20 mouse cellular contexts compared by ENCODE assay signal in genomic region chr7:99248157-99248742, GRCm38 (mm10). TPM values are rescaled to one million over a fixed set of nuclear protein-coding genes. Genes with fewer than 3 reads are reported as not detected.
DNase-seq lines count a peak whose midpoint lies in the region; ATAC-seq and TF ChIP-seq lines count a peak whose summit lies in the region.
"Had no signal": no experiment of that assay in that cellular context is flagged by ENCODE, and none has a peak within 500 bp of the region (broad histone marks: within the 10 kb centered on the region; RNA-seq: fewer than 3 reads in every experiment).

No protein-coding gene starts in this region.

- no peak overlapping the region for H3K4me3 ChIP-seq in forebrain, embryonic 15.5 days
- no peak overlapping the region for H3K4me3 ChIP-seq in forebrain, embryonic 14.5 days (ENCODE audit: low read depth, low read length)
- H3K4me3 ChIP-seq in neural tube, embryonic 11.5 days (ENCODE audit: low read depth, low read length) = no peak overlapping the region
- 0 out of 2 replicates have a peak overlapping the region, but pooled peaks have one; percentile 40 for H3K4me3 ChIP-seq in limb, embryonic 14.5 days (replicated peaks; ENCODE audit: low read length)
- H3K4me3 ChIP-seq in left cerebral cortex, adult 2 months = no peak overlapping the region
- H3K4me3 ChIP-seq in liver, postnatal 0 days (ENCODE audit: low read depth, low read length) = no peak overlapping the region

- ATAC-seq in forebrain, embryonic 15.5 days (replicated peaks) = no peak
- ATAC-seq in forebrain, embryonic 14.5 days = no peak
- ATAC-seq in neural tube, embryonic 11.5 days (ENCODE audit: insufficient read depth, low FRiP score, low TSS enrichment) = no peak
- ATAC-seq in limb, embryonic 14.5 days (ENCODE audit: low FRiP score, low read depth) = peak; percentile 41; the same call in 1 of the 2 replicates
- no peak for ATAC-seq in liver, postnatal 0 days

- no peaks in the 10 kb centered on the region for H3K36me3 ChIP-seq in forebrain, embryonic 15.5 days
- no peaks in the 10 kb centered on the region for H3K36me3 ChIP-seq in forebrain, embryonic 14.5 days (ENCODE audit: control insufficient read depth, insufficient read depth, low read length)
- no peaks in the 10 kb centered on the region for H3K36me3 ChIP-seq in neural tube, embryonic 11.5 days (ENCODE audit: control insufficient read depth, insufficient read depth, low read length)
- H3K36me3 ChIP-seq in limb, embryonic 14.5 days (ENCODE audit: control insufficient read depth, insufficient read depth, low read length) = no peaks in the 10 kb centered on the region
- no peaks in the 10 kb centered on the region for H3K36me3 ChIP-seq in liver, postnatal 0 days (replicated peaks; ENCODE audit: insufficient read depth, low read length)
- H3K36me3 ChIP-seq: hindbrain, embryonic 12.5 days; liver, embryonic 13.5 days had no signal

- intact Hi-C loops in left cerebral cortex, adult 2 months (cut with DNase I) = loop anchor here (2.0 kb wide), 2 partner anchors 21 to 65 kb away; partner anchors contain the start of gene Dgat2

- DNase-seq in forebrain, embryonic 14.5 days (ENCODE audit: low spot score) = no peak
- no peak for DNase-seq in neural tube, embryonic 11.5 days (ENCODE audit: low spot score)
- no peak for DNase-seq in neural tube, embryonic 10.5 days (ENCODE audit: extremely low spot score, low spot score)
- DNase-seq in limb, embryonic 14.5 days (ENCODE audit: low spot score) = peak; percentile 32
- no peak for DNase-seq in urinary bladder, postnatal 25 days (ENCODE audit: low spot score)
- no peak for DNase-seq in left cerebral cortex, adult 2 months (ENCODE audit: extremely low spot score in 1 of 2, low spot score in 2 of 2)
- DNase-seq in liver, postnatal 0 days = no peak
- DNase-seq: adrenal gland, postnatal 25 days; cerebellum, adult 8-10 months; gastrocnemius, postnatal 14 days; heart, postnatal 10 days; kidney, adult 18-20 months; kidney, postnatal 14 days; liver, embryonic 13.5 days; right cerebral cortex, adult 18-20 months had no signal

- TF ChIP-seq EP300 in liver, postnatal 0 days (IDR thresholded peaks at IDR 0.05; ENCODE audit: low read depth) = no peak

- H3K27ac ChIP-seq in forebrain, embryonic 15.5 days (replicated peaks) = no peak overlapping the region
- no peak overlapping the region for H3K27ac ChIP-seq in forebrain, embryonic 14.5 days (ENCODE audit: low read depth, low read length)
- H3K27ac ChIP-seq in neural tube, embryonic 11.5 days (ENCODE audit: low read depth, low read length) = no peak overlapping the region
- no peak overlapping the region for H3K27ac ChIP-seq in limb, embryonic 14.5 days (replicated peaks; ENCODE audit: low read depth, low read length)
- no peak overlapping the region for H3K27ac ChIP-seq in left cerebral cortex, adult 2 months
- H3K27ac ChIP-seq in liver, postnatal 0 days (ENCODE audit: low read depth) = no peak overlapping the region
- H3K27ac ChIP-seq: hindbrain, embryonic 12.5 days; liver, embryonic 13.5 days had no signal

- WGBS in forebrain, embryonic 15.5 days = 38% methylated on average over 5 of the region's 5 CpGs
- 40% methylated on average over 5 of the region's 5 CpGs for WGBS in forebrain, embryonic 14.5 days
- 33% methylated on average over 5 of the region's 5 CpGs for WGBS in neural tube, embryonic 11.5 days
- WGBS in limb, embryonic 14.5 days = 18% methylated on average over 5 of the region's 5 CpGs
- 36% methylated on average over 5 of the region's 5 CpGs for WGBS in liver, postnatal 0 days (ENCODE audit: insufficient replicate concordance)

- no peak for TF ChIP-seq POLR2A in limb, embryonic 14.5 days (IDR thresholded peaks at IDR 0.05; ENCODE audit: borderline replicate concordance, extremely low read depth, insufficient read depth, insufficient read length)

- peak overlapping the region; percentile 58; the same call in 1 of the 2 replicates for H3K4me2 ChIP-seq in forebrain, embryonic 15.5 days (replicated peaks)
- H3K4me2 ChIP-seq in forebrain, embryonic 14.5 days (ENCODE audit: low read length) = no peak overlapping the region
- H3K4me2 ChIP-seq in neural tube, embryonic 11.5 days (ENCODE audit: low read depth) = peak overlapping the region; percentile 67
- 0 out of 2 replicates have a peak overlapping the region, but pooled peaks have one; percentile 72 for H3K4me2 ChIP-seq in limb, embryonic 14.5 days (replicated peaks; ENCODE audit: low read depth, low read length, severe bottlenecking)
- H3K4me2 ChIP-seq in liver, postnatal 0 days (ENCODE audit: low read depth, low read length) = no peak overlapping the region

- no peak for TF ChIP-seq CTCF in left cerebral cortex, adult 2 months (IDR thresholded peaks at IDR 0.05)
- no peak for TF ChIP-seq CTCF in liver, postnatal 0 days (IDR thresholded peaks at IDR 0.05; ENCODE audit: low read depth)

- H3K9ac ChIP-seq in forebrain, embryonic 15.5 days (replicated peaks) = no peak overlapping the region
- H3K9ac ChIP-seq in forebrain, embryonic 14.5 days (ENCODE audit: low read length) = no peak overlapping the region
- H3K9ac ChIP-seq in neural tube, embryonic 11.5 days (ENCODE audit: low read length) = no peak overlapping the region
- no peak overlapping the region for H3K9ac ChIP-seq in limb, embryonic 14.5 days (ENCODE audit: low read depth, low read length, severe bottlenecking)
- H3K9ac ChIP-seq in liver, postnatal 0 days (replicated peaks) = no peak overlapping the region
- H3K9ac ChIP-seq: liver, embryonic 13.5 days had no signal

- H3K4me1 ChIP-seq in forebrain, embryonic 15.5 days = peaks cover 8% of the 10 kb centered on the region
- no peaks in the 10 kb centered on the region for H3K4me1 ChIP-seq in forebrain, embryonic 14.5 days (ENCODE audit: control insufficient read depth, insufficient read depth, low read length)
- H3K4me1 ChIP-seq in neural tube, embryonic 11.5 days (ENCODE audit: control insufficient read depth, insufficient read depth, low read length) = 0 out of 2 replicates have a peak, but pooled peaks cover 3% of the 10 kb centered on the region
- 0 out of 2 replicates have a peak, but pooled peaks cover 3% of the 10 kb centered on the region for H3K4me1 ChIP-seq in limb, embryonic 14.5 days (ENCODE audit: control insufficient read depth, insufficient read depth, low read length)
- peaks cover 7% of the 10 kb centered on the region; the same call in 1 of the 2 replicates for H3K4me1 ChIP-seq in liver, postnatal 0 days (ENCODE audit: insufficient read depth)

- no peaks in the 10 kb centered on the region for H3K27me3 ChIP-seq in forebrain, embryonic 15.5 days
- H3K27me3 ChIP-seq in forebrain, embryonic 14.5 days (replicated peaks; ENCODE audit: control insufficient read depth, insufficient read depth, low read length) = 0 out of 2 replicates have a peak, but pooled peaks cover 3% of the 10 kb centered on the region
- no peaks in the 10 kb centered on the region for H3K27me3 ChIP-seq in neural tube, embryonic 11.5 days (ENCODE audit: control insufficient read depth, insufficient read depth, low read length)
- no peaks in the 10 kb centered on the region for H3K27me3 ChIP-seq in limb, embryonic 14.5 days (ENCODE audit: control insufficient read depth, insufficient read depth, low read length)
- peaks cover 4% of the 10 kb centered on the region; the same call in 1 of the 2 replicates for H3K27me3 ChIP-seq in liver, postnatal 0 days (ENCODE audit: insufficient read depth, low read length)

- H3K9me3 ChIP-seq in forebrain, embryonic 15.5 days = no peaks in the 10 kb centered on the region
- H3K9me3 ChIP-seq in forebrain, embryonic 14.5 days (replicated peaks; ENCODE audit: control insufficient read depth, low read length) = no peaks in the 10 kb centered on the region
- H3K9me3 ChIP-seq in neural tube, embryonic 11.5 days (ENCODE audit: control insufficient read depth, low read length) = no peaks in the 10 kb centered on the region
- no peaks in the 10 kb centered on the region for H3K9me3 ChIP-seq in limb, embryonic 14.5 days (ENCODE audit: control insufficient read depth, low read length)
- no peaks in the 10 kb centered on the region for H3K9me3 ChIP-seq in liver, postnatal 0 days (ENCODE audit: low read length)
- H3K9me3 ChIP-seq: hindbrain, embryonic 12.5 days; liver, embryonic 13.5 days had no signal

RNA-seq across cellular contexts. Expression of gene Mogat2, which starts 9.8 kb away (rescaled TPM):
- polyA plus RNA-seq in forebrain, embryonic 15.5 days (2015; fragmentation: Nextera tagmentation; extraction: Ambion mirVana) = 1.2 and 1.7 TPM in 2 replicates
- polyA plus RNA-seq in forebrain, embryonic 14.5 days (2014; fragmentation: Nextera tagmentation; extraction: Ambion mirVana) = 3.1 and 3.2 TPM in 2 replicates
- 10.1 and 10.3 TPM in 2 replicates for polyA plus RNA-seq in neural tube, embryonic 11.5 days (2014; fragmentation: Nextera tagmentation; extraction: Ambion mirVana)
- 2.2 and 3.6 TPM in 2 replicates for polyA plus RNA-seq in limb, embryonic 14.5 days (2012; rRNA removed)
- polyA plus RNA-seq in limb, embryonic 14.5 days (2014; fragmentation: Nextera tagmentation; extraction: Ambion mirVana) = 4.5 and 5.1 TPM in 2 replicates
- total RNA-seq in left cerebral cortex, adult 2 months (2021) = not detected
- 3.9 and 4.0 TPM in 2 replicates for polyA plus RNA-seq in liver, postnatal 0 days (2015; fragmentation: Nextera tagmentation; extraction: Ambion mirVana)
- total RNA-seq: heart, postnatal 10 days; layer of hippocampus, postnatal 10 days; left cerebral cortex, postnatal 14 days; megakaryocyte-erythroid progenitor cell, adult 5-6 weeks had no signal

RNA-seq across cellular contexts. Expression of gene Map6, which starts 19.0 kb away (rescaled TPM):
- polyA plus RNA-seq in forebrain, embryonic 15.5 days (2015; fragmentation: Nextera tagmentation; extraction: Ambion mirVana) = 77.8 and 80.9 TPM in 2 replicates
- polyA plus RNA-seq in forebrain, embryonic 14.5 days (2014; fragmentation: Nextera tagmentation; extraction: Ambion mirVana) = 46.2 and 62.4 TPM in 2 replicates
- polyA plus RNA-seq in neural tube, embryonic 11.5 days (2014; fragmentation: Nextera tagmentation; extraction: Ambion mirVana) = 46.7 and 57.0 TPM in 2 replicates
- 3.5 and 3.6 TPM in 2 replicates for polyA plus RNA-seq in limb, embryonic 14.5 days (2012; rRNA removed)
- 6.3 and 6.4 TPM in 2 replicates for polyA plus RNA-seq in limb, embryonic 14.5 days (2014; fragmentation: Nextera tagmentation; extraction: Ambion mirVana)
- total RNA-seq in left cerebral cortex, adult 2 months (2021) = 100 to 1,000 TPM; 138 to 141 TPM
- polyA plus RNA-seq in liver, postnatal 0 days (2015; fragmentation: Nextera tagmentation; extraction: Ambion mirVana) = 0.06 TPM in 2 replicates
- total RNA-seq: megakaryocyte-erythroid progenitor cell, adult 5-6 weeks had no signal

Comparison
In these comparisons a context has a peak if more than half of its experiments do, and no peak if none do; other contexts are left out.
1. H3K4me2 ChIP-seq: peak in forebrain, embryonic 15.5 days (single experiment), neural tube, embryonic 11.5 days (single experiment) and limb, embryonic 14.5 days (single experiment); none in forebrain, embryonic 14.5 days (single experiment) and liver, postnatal 0 days (single experiment).